Mouse (Mus musculus) urinary bladder, postnatal 4 days (tissue): Measurements from ENCODE around the gene Bik.
A peak's percentile ranks its signal among the peaks of the same experiment; 100 is the strongest.
"Not testable (repeated sequence)": the region's sequence is repeated elsewhere in the genome, so short reads cannot be mapped to it uniquely, and the experiment has no call there.

Experiments
- DNase-seq, 2 experiments: peaks; one replicate each; pipeline ENCODE4 v3.0.0; 2021 to 2022; ENCODE audit warnings: low spot score in 2 of 2

Gene Bik

GRCm38 (mm10) chr15:83526424-83527091, at the start of gene Bik:
TSS of gene Bik (plus strand) at chr15:83526862.
- peak in 1 of 2 experiments; percentile 53 for DNase-seq

GRCm38 (mm10) chr15:83478096-83478495, 48.6 kb upstream of the Bik start:
- no peak for DNase-seq

GRCm38 (mm10) chr15:83479818-83480217, 46.8 kb upstream of the Bik start:
- DNase-seq, result no peak

GRCm38 (mm10) chr15:83481236-83481780, 45.4 kb upstream of the Bik start:
- DNase-seq, result no peak

- DNase-seq, result no peak
These were observed 43.9 kb upstream of the Bik start for GRCm38 (mm10) chr15:83482645-83483224.

- no peak for DNase-seq
These were observed 43.2 kb upstream of the Bik start for GRCm38 (mm10) chr15:83483482-83483881.

GRCm38 (mm10) chr15:83484311-83484710, 42.4 kb upstream of the Bik start:
- no peak for DNase-seq

- no peak for DNase-seq
These were observed 39.1 kb upstream of the Bik start for GRCm38 (mm10) chr15:83487477-83488115.

GRCm38 (mm10) chr15:83489471-83489870, 37.2 kb upstream of the Bik start:
- DNase-seq, result no peak

GRCm38 (mm10) chr15:83491891-83492290, 34.8 kb upstream of the Bik start:
- DNase-seq, result no peak

GRCm38 (mm10) chr15:83493856-83494571, 32.6 kb upstream of the Bik start:
- no peak for DNase-seq

GRCm38 (mm10) chr15:83494572-83494920, 32.1 kb upstream of the Bik start:
- DNase-seq, result no peak

GRCm38 (mm10) chr15:83495195-83495594, 31.5 kb upstream of the Bik start:
- no peak for DNase-seq

- DNase-seq, result no peak
These were observed 30.8 kb upstream of the Bik start for GRCm38 (mm10) chr15:83495787-83496367.

- no peak for DNase-seq
These were observed 29.4 kb upstream of the Bik start for GRCm38 (mm10) chr15:83497299-83497698.

GRCm38 (mm10) chr15:83499211-83499755, 27.4 kb upstream of the Bik start:
- no peak for DNase-seq

- no peak for DNase-seq
These were observed 26.3 kb upstream of the Bik start for GRCm38 (mm10) chr15:83500352-83500751.

GRCm38 (mm10) chr15:83501483-83501882, 25.2 kb upstream of the Bik start:
- not testable (repeated sequence) for DNase-seq

GRCm38 (mm10) chr15:83509950-83510804, 16.5 kb upstream of the Bik start:
- no peak for DNase-seq

GRCm38 (mm10) chr15:83510805-83511405, 15.8 kb upstream of the Bik start, which contains the start of gene Ttll1:
TSS of gene Ttll1 (minus strand) at chr15:83510893.
- peak; percentile 93 to 95 for DNase-seq
